Mouse (Mus musculus) kidney, adult 2 months (tissue): ENCODE measurements at regions not wholly inside any gene's neighbourhood (a gene's known extent, or its start where the extent isn't known, plus 50 kb on each side); places are given as distances from the start of the nearest gene placed in this dataset.

Experiments
- CTCF ChIP-seq: fragments of 200-500 bp; conservative IDR thresholded peaks from 2 replicates; pipeline ENCODE4 v1.5.1; 2011; ENCODE audit warnings: low read depth, mild to moderate bottlenecking, control low read depth, low read length, moderate library complexity, mixed read lengths; ENCODE audit not compliant: insufficient read depth, insufficient read length
- POLR2A ChIP-seq: fragments of 200-500 bp; IDR thresholded peaks from one replicate; pipeline ENCODE4 v1.6.1; 2011; ENCODE audit warnings: low read depth, low read length, control low read depth

DNA sequence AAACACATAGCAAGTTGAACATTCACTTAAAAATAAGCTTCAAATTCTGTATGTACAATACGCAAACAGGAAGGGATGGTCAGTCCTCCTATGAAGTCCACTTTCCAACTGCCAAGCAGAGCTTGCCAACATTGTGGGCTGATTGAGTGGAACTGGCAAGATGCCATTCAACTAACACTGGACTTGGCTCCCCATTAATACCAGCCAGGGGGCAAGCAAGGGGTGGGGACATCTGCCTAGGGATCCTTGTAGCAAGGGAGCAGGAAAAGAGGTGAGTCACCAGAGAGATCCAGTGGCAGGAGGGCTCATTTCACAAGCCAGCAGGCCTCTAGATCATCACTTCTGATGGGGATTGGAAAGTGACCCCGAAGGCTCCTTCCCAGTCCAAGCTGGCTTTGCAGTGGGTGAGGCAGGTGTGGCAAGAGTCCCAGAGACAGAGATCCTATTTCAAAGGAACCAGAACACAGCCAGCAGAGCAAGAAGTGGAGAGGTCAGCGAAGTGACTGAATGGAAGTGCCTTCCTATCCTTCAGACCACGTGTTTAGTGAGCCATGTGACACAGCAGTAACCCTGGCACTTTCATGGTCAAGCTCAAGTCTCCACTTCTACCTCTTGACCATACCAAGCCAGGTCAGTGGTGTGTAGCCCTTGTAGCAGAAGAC lies 53.8 kb upstream of the Smco4 start:
- TF ChIP-seq CTCF = no peak
- TF ChIP-seq POLR2A = no peak
